Mouse (Mus musculus): ENCODE data around the gene Id3. TPM values are rescaled to one million over a fixed set of nuclear protein-coding genes. Genes with fewer than 3 reads are reported as not detected.

The Id3 gene
- total RNA-seq, 2 experiments from 2014 or later, result 14.7 TPM; not detected in 1

DNA sequence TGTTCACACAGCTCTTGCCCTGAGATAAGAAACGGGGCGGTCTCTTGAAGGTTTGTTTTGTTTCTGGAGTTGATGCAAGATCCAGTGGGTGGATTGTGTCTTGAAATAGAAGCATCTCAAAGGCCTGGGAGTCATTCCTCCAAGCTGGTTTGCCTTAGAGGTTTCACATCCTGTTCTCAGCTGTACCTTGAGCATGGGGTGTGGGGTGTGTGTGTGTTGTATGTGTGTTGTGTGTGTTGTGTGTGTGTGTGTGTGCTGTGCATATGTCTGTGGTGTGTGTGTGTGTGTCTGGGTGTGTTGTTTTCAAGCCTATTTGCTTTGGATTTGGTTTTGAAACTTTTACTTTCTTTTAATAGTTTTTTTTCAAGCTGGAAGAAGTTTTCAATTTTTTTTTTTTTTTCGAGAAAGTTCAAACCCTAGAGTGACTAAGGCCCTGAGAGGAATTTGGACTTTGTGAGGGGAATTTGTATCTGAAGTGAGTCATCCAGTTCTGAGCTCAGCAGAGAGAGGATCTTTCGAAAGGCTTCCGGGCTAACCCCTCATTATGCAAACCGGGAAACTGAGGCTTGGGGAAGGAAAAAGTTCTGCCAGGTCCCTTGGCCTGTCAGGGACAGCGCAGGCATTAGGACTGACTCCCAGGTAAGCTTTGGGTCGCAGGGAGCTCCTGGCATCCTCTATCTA lies 20.0 kb upstream of the Id3 start:
- no peak for ATAC-seq (replicated peaks; ENCODE audit: low FRiP score, poor library complexity, severe bottlenecking)

- ATAC-seq (replicated peaks; ENCODE audit: low FRiP score, poor library complexity, severe bottlenecking), result no peak
Measured at GRCm38 (mm10) chr4:136123792-136124161, 19.5 kb upstream of the Id3 start.

DNA sequence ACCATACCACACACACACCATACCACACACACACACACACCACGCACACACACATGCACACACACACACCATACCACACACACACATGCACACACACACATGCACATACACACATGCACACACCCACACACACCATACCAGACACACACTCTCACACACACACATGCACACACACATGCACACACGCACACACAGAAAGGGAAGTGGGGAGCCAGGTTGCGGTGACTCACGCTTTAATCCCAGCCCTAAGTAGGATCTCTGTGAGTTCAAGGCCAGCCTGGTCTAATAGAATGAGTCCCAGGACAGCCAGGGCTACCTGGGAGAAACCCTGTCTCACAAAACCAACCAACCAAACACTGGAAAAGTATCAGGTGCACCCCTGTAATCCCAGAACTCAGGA lies 18.7 kb upstream of the Id3 start:
- no peak for ATAC-seq (replicated peaks; ENCODE audit: low FRiP score, poor library complexity, severe bottlenecking)

- ATAC-seq (replicated peaks; ENCODE audit: low FRiP score, poor library complexity, severe bottlenecking), result no peak
Measured at GRCm38 (mm10) chr4:136125458-136125857, 17.8 kb upstream of the Id3 start.

DNA sequence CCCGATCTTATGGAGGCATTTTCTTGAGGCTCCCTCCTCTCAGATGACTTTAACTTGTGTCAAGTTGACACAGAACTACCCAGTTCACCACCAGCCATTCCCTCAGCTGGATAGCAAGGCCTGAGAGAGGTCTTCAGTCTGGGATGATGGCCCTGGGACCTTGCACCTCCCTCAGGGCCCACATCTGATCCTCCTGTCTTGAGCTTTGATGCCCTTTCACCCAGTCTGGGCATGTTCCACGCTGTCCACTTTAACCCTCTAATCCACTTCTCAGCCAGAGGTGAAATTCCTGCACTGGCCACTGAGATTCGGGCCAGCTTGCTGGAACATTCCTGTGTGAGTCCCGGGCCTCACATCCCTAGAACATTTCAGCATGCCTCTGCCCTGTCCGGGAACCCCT lies 17.3 kb upstream of the Id3 start:
- no peak for ATAC-seq (replicated peaks; ENCODE audit: low FRiP score, poor library complexity, severe bottlenecking)

GRCm38 (mm10) chr4:136127670-136128069 lies 15.6 kb upstream of the Id3 start:
- ATAC-seq (replicated peaks; ENCODE audit: low FRiP score, poor library complexity, severe bottlenecking), result no peak

DNA sequence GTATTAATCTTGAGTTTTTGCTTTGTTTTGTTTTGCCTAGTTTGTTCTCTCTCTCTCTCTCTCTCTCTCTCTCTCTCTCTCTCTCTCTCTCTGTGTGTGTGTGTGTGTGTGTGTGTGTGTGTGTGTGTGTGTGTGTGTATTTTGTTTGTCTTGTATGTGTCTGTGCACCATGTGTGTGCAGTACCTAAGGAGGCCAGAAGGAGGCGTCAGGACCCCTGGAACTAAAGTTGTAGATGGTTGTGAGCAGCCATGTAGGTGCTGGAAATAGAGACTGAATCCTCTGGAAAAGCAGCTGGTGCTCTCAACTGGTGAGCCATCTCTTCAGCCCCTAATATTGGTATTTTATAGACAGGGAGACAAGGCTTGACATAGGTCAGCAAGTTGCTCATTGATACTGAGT lies 13.5 kb upstream of the Id3 start:
- no peak for ATAC-seq (replicated peaks; ENCODE audit: low FRiP score, poor library complexity, severe bottlenecking)

DNA sequence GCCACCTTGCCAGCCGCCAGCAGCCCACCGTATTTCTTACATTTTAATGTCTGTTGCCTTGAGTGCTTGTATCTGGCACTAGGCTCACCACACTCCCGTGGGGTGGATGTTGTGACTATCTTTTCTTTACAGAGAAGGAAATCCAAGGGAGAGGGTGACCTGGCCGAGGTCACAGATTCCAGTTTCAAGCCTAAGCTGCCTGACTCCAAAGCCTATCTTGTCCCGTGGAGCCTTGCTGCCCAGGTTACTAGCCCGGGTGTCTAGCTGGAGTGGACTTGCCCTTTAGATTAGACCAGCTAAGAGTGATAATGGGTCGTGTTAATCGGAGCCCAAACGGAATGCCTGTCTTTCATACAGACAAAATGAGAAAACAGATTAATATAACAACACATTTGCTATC lies 9.5 kb upstream of the Id3 start:
- ATAC-seq (replicated peaks; ENCODE audit: low FRiP score, poor library complexity, severe bottlenecking), result no peak

GRCm38 (mm10) chr4:136134418-136134977 lies 8.8 kb upstream of the Id3 start:
- no peak for ATAC-seq (replicated peaks; ENCODE audit: low FRiP score, poor library complexity, severe bottlenecking)

DNA sequence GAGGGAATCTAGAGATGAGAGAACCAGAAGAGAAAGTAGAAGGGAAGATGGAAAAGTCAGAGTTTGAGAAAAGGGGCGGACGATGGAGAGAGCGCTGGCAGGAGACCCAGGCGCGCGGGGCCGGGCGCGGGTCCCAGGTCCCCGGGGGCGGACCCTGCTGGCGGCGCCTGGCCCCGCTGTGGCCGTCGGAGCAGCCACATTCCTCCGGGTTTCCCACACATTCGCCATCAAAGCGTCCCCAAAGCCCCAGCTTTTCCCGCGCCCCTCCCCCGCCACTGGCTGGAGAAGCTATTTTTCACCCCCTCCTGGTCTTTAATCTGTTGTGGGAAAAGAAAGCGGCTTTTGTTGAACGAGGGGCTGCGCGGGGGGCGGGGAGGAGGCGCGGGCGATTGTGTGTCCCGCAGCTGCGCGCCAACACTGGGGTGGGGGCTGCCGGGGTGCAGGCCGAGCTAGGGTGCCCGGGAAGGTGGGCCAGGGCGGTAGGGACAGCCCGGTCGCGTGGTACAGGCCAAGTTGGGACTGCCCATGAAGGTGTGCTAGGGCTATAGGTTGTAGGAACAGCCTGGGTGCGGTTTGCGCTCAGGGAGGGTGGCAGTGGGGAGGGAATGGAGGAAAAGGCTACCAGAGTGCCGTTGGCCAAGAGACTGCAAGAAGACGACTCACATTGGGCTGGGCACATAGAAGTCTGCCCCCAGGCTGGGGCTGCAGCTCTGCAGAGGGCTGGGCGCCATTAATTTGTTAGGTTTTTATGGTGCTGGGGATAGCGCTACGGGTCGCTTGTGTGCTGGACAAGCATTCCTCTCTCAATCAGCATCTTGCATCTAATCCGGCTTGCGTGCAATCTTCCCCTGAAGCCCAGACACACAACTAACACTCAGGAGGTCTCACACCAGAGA lies 8.1 kb upstream of the Id3 start:
- no peak for ATAC-seq (replicated peaks; ENCODE audit: low FRiP score, poor library complexity, severe bottlenecking)

DNA sequence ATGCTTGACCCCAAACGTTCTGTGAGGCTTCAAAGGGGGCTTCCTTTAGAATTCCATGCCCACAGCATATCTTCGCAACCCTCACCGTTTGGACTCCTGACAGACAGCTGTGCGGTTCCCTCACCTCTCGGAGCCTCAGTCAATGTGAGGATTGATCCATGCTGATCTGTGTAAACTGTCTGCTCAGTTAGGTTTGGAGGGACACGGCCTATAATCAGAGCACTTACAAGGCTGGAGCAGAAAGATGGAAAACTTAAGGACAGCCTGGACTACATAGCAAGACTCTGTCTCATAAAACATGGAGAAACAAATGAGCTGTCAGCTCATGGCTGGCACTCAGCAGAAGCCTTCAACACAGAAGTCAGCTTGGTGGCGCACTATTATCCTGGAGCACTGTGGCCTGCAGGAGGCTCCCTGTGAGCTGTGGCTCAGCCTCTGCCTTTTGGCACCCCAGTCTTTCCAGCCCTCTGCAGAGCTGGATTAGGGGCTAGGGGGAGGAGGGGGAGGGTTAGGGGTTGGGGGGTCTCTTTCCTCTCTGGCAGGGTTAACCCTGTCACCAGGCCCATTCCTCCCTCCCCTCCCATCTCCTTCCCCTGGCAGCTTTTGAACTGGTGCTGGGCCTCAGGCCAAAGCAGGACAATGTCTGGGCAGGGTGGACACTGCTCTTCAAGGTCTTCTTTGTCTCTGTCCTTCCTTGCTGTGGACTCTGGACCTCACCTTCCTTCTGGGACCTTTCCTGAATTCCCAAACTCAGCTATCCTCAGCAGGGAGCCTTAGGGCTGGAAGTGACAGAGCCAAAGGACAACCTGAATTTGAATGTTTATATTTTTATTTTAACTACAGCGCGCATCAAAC lies 7.2 kb upstream of the Id3 start:
- ATAC-seq (replicated peaks; ENCODE audit: low FRiP score, poor library complexity, severe bottlenecking), result no peak

GRCm38 (mm10) chr4:136139326-136140110 lies 3.8 kb upstream of the Id3 start:
- ATAC-seq (replicated peaks; ENCODE audit: low FRiP score, poor library complexity, severe bottlenecking), result no peak

GRCm38 (mm10) chr4:136140327-136141250 lies 2.7 kb upstream of the Id3 start:
- 0 out of 2 replicates have a peak, but pooled peaks have one; percentile 51 for ATAC-seq (replicated peaks; ENCODE audit: low FRiP score, poor library complexity, severe bottlenecking)

DNA sequence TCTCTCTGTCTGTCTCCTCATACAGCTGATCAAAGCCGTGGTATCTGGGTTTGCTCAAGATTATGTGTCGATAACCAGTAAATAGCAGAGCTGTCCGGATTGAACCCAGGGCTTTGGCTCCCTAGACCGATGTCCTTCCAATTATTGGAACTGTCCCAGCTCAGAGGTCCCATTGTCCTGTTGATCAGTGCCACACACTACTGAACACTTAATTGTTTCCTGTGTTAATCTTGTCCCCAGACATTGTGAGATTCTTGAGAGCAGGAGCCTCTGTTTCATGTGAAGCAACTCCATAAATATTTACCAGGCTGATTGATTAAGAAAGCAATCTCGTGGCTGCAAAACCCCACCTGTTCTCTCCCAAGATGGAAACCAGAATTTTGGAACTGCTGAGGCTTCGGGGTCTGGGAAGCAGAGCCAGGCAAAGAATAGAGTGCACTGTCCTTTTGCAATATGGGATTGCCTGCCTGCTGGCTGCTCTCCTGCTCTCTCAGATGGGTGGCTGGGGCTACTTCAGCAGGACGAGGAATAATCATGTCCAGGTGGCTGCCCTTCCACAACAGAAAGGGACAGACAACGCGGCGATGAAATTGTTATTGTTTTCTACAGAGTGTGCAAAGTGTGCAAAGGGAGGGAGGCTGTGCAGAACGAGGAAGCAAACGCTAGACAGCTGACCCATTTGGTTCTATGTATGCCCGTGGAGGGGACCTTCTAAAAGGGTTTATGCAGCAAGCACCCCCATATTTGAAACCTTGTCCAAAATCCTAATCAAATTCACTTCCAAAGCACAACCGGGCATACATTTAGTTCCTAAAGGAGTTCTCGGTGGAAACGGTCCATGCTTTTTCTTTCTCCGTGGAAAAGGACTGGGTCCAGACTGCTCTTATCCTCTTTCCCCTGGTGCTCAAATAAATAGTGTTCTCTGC lies 767 bp upstream of the Id3 start:
- ATAC-seq (replicated peaks; ENCODE audit: low FRiP score, poor library complexity, severe bottlenecking), result no peak

GRCm38 (mm10) chr4:136144126-136144926 lies 1.0 kb downstream of the Id3 start:
- no peak for ATAC-seq (replicated peaks; ENCODE audit: low FRiP score, poor library complexity, severe bottlenecking)

DNA sequence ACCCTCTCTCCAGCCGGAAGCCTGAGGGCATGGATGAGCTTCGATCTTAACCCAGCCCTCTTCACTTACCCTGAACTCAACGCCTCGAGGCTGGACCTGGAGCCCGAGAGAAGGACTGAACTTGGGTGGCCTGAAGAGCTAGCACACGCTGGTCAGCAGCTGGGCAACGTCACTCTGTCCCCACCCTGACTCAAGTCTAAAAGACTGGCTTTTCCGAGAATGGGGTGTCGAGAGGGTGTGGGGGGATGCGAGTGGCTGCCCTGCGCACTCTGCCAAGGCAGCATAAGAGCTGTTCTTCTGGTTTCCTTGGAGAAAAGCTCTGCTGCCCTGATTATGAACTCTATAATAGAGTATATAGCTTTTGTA lies 1.6 kb downstream of the Id3 start:
- no peak for ATAC-seq (replicated peaks; ENCODE audit: low FRiP score, poor library complexity, severe bottlenecking)
